Mouse (Mus musculus) bone marrow, adult 2 months (tissue): ENCODE results near the gene Cdc34. TPM values are rescaled to one million over a fixed set of nuclear protein-coding genes. Genes with fewer than 3 reads are reported as not detected.

ENCODE experiments used
- H3K27ac ChIP-seq: fragments of 200-500 bp; 2 replicates; pipeline ENCODE4 v1.5.1; 2012; ENCODE audit warnings: low read depth, mild to moderate bottlenecking, control low read depth, inconsistent platforms, low read length; ENCODE audit not compliant: control insufficient read depth, poor library complexity, insufficient read depth
- H3K4me1 ChIP-seq: fragments of 200-500 bp; 2 replicates; pipeline ENCODE4 v1.6.1; 2011; ENCODE audit warnings: low read length; ENCODE audit not compliant: control insufficient read depth, insufficient read depth
- H3K4me3 ChIP-seq: fragments of 200-500 bp; replicated peaks from 2 replicates; pipeline ENCODE3; 2011; ENCODE audit warnings: mild to moderate bottlenecking, low read depth, low read length, control low read depth; ENCODE audit not compliant: control insufficient read depth
- CTCF ChIP-seq: fragments of 200-500 bp; IDR thresholded peaks from 2 replicates; pipeline ENCODE4 v1.5.1; 2011; ENCODE audit warnings: low read length, control low read depth; ENCODE audit not compliant: control insufficient read depth, insufficient read depth
- POLR2A ChIP-seq: fragments of 200-500 bp; IDR thresholded peaks from 2 replicates; pipeline ENCODE4 v1.6.1; 2011; ENCODE audit warnings: low read depth, mild to moderate bottlenecking, control low read depth, low read length, borderline replicate concordance; ENCODE audit not compliant: control insufficient read depth
- WGBS: fragments of 180-500 bp; shearing (Covaris S2); methylation state at CpG from one replicate; pipeline ENCODE4 v1.1.7; 2018; 5-methylcytosine and 5-hydroxymethylcytosine counted together
- polyA plus RNA-seq: library from polyadenylated mRNA; stranded (reverse); fragments of >200 nt; gene quantifications from 2 replicates; pipeline ENCODE4 v1.2.4, GENCODE M21; 2011; ENCODE audit warnings: low replicate concordance; ENCODE audit not compliant: missing spikeins, insufficient read depth, insufficient read length

Cdc34 gene
- polyA plus RNA-seq, 1 experiment = 98.6 TPM

DNA sequence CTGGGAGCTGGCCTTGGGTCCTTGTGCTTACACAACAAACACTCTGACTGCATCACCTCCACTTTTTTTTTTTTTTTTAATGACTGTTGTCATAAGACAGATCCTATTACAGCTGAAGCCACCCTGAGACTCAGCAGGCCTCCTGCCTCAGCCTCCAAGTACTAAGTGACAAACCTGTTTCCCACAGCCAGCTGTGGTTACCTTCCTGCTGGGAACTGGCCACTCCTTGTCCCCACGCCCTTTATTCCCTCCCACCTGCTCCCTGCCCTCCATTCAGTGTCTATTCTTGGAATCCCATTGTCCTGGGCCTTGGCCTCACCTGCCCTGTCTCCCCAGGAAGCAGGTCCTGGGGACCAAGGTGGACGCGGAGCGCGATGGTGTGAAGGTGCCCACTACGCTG is 5.5 kb downstream of the Cdc34 start:
- H3K4me1 ChIP-seq = peaks cover 6% of the 10 kb centered on the region
- WGBS = 98% methylated on average over 6 of the region's 6 CpGs
- H3K4me3 ChIP-seq = no peak overlapping the region
- H3K27ac ChIP-seq = no peak overlapping the region
- TF ChIP-seq CTCF = no peak

DNA sequence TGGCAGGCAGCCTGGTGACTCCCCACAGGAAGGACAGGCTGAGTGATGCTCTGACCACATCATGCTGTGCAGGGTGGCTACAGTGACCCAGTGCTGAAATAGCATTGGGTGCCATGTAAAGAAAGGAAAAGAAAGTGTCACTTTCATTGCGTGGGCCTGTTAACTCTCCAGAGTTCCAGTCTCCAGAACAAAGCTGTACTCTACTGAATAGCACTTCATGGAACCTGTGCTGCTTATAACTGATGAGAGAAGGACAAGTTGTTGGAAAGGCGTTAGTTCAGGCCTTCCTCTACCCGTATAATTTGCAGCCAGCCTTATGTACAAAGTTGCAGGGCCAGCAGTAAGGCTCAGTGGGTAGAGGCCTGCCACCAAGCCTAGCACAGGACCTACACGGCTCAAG is 6.7 kb downstream of the Cdc34 start, which contains the start of gene Gzmm:
Gene Gzmm (plus strand): TSS at position 301 of the 400 bp plus-strand sequence.
- Histone ChIP-seq H3K4me1 (peaks cover 5% of the 10 kb centered on the region), H3K4me3 (no peak within 1 kb of the TSS), H3K27ac (no peak within 1 kb of the TSS)
- WGBS = 88% methylated on average over 4 of the region's 4 CpGs
- TF ChIP-seq POLR2A (no peak), CTCF (no peak)

DNA sequence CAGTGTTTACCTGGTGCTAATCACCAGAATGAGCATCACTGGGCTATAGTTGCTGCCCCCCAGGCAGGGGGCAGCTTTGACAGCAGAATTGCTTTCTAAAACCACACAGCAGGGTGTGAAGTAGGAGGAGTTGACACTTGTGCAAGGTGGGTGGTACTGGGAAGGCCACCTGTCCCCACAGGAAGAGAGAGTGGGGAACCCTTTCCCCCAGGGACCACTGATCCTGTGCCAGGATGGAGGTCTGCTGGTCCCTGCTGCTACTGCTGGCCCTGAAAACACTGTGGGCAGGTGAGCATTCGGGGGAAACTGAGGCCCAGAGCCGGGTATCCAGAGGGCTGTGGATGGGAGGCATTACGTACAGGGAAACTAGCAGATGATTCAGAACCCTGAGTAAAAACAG is 7.2 kb downstream of the Cdc34 start:
- Histone ChIP-seq H3K4me3 (no peak overlapping the region), H3K4me1 (peaks cover 2% of the 10 kb centered on the region; the same call in 1 of the 2 replicates), H3K27ac (no peak overlapping the region)
- WGBS = 91% methylated on average over 3 of the region's 3 CpGs
- no peak for TF ChIP-seq CTCF
- no peak for TF ChIP-seq POLR2A

DNA sequence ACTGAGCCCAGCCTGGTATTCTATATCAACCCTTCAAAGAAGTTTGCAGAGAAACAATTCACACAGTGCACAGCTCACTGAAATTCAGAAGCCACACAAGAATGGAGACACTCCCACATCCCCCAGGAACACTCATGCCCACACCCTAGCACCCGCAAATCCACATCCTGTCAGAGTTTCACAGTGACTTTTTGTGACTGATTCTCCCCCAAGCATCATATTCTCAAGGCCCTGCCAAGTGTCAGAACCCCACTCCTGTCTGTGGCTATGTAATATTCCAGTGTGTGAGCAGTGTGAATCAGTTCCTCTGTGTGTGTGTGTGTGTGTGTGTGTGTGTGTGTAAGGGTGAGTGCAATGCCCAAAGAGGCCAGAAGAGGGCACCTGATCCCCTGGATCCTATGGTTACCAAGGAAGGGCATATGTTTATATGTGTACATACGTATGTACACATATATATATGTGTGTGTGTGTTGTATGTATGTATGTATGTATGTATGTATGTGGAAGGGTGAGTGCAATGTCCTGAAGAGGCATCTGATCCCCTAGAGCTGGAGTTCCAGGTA is 10.1 kb downstream of the Cdc34 start:
- 95% methylated on average over 2 of the region's 2 CpGs for WGBS
- TF ChIP-seq CTCF = no peak
- no peak for TF ChIP-seq POLR2A

DNA sequence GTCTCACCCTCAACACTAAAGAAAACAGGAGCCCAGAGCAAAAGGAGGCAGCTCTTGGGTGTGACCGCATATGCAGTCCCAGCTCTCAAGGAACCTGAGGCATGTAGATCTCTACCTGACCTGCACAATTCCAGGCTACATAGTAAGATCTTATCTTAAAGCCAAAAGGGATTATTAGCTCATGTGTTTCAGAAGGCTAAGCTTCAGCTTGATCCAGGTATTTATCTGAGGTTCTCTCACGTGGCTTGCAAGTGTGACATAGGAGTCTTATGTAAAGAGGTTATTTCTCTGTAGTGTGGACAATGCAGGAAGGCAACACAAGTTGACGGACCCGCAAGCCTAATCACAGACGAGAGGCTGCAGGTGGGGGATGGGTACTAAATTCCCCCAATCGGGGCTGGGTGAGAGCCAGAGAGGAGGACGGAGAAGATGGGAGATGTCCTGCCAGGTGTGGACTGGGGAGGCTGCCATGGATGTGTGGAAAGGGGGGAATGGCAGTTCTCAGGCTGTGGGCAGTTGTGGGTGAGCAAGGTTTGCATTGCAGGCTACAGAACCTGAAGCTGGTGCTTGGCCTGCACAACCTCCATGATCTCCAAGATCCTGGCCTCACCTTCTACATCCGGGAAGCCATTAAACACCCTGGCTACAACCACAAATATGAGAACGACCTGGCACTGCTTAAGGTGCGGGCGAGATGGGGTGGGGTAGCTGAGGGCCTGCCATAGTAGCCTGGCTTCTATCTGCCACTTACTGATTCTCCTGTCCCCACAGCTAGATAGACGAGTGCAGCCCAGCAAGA is 11.8 kb downstream of the Cdc34 start:
- 78% methylated on average over 12 of the region's 12 CpGs for WGBS
- TF ChIP-seq POLR2A (no peak), CTCF (no peak)
- H3K27ac ChIP-seq = no peak overlapping the region

More for the DNA sequence above, 10.1 kb downstream of the Cdc34 start:
- Histone ChIP-seq H3K4me3 (no peak overlapping the region), H3K27ac (no peak overlapping the region), H3K4me1 (peaks cover 3% of the 10 kb centered on the region)

DNA sequence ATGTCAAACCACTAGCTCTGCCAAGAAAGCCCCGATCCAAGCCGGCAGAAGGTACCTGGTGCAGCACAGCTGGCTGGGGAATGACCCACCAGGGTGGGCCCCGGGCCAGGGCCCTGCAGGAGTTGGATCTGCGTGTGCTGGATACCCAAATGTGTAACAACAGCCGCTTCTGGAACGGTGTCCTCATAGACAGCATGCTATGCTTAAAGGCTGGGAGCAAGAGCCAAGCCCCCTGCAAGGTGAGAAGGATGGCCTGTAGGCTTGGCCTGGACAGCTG is 12.3 kb downstream of the Cdc34 start:
- Histone ChIP-seq H3K27ac (no peak overlapping the region), H3K4me3 (no peak overlapping the region), H3K4me1 (peaks cover 3% of the 10 kb centered on the region)
- 80% methylated on average over 6 of the region's 6 CpGs for WGBS
- TF ChIP-seq CTCF = no peak
- TF ChIP-seq POLR2A = no peak

More for the DNA sequence above, 11.8 kb downstream of the Cdc34 start:
- no peak overlapping the region for H3K4me3 ChIP-seq
- H3K4me1 ChIP-seq = peaks cover 3% of the 10 kb centered on the region

DNA sequence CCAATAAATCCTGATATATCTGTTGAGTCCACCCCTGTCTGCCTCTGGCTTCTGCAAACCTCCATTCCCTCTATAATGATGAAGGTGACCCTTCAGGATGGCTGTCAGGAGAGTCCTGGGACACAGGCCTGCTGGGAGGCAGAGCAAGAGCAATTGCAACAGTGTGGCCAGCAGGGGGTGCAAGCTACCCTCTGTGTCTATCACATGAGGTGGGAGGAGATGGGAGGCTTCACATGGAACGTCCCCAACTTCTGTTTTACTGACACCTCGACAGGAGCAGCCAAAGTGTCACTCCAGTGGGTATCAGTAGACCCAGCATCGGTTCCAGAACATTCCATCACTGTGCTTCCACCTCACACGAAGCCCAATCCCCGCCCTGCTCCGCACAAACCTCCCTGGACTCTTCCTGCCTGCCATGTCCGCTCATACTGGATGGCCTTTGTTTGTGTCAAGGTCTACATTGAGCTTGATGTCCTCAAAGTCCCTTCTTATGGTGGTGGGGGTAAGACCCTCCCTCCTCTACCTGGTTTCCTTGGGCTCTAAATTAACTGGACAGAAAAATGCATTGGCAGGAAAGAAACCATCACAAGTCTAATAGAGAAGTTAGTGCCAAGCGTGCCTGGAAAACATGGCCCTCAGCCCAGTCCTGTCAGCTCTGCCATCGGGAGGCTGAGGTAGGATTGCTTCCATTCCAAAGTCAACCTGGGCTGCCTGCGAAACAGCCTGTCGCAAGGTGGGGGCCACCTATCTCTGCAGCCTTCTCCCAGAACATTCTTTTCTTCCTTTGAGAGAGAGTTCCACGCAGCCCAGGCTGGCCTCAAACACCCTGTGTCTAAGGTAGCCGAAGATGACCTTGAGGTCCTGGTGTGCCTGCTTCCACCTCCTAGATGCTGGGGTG is 13.5 kb downstream of the Cdc34 start:
- TF ChIP-seq CTCF (peak; percentile 96), POLR2A (no peak)
- peak overlapping the region; percentile 22 for H3K4me3 ChIP-seq
- peak overlapping the region; percentile 31; the same call in 1 of the 2 replicates for H3K27ac ChIP-seq
- 52% methylated on average over 13 of the region's 13 CpGs for WGBS
- peaks cover 3% of the 10 kb centered on the region for H3K4me1 ChIP-seq

DNA sequence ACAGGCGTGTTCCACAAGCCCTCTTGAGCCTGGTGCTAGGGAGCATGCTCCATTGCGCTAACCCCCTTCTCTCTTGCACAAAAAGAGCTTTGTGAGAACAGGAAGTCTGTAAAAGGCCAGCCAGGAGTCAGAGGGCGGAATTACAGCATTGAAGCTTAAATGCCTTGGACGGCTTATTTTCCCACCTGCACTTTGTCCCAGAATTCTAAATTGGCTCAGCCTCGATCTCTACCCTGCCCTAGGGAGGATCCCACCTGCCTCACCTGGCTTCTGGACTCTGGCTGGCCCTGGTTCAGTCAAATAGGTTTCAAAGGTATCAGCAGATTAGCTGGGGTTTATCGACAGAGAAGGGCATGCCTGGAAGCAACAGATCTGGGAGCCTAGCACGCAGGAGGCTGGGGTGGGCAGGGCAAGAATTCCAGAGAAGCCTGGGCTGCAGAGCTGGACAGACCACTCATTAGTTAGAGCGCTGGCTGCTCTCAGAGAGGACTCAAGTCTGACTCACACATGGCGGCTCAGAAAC is 14.2 kb downstream of the Cdc34 start:
- WGBS = 51% methylated on average over 9 of the region's 9 CpGs
- peak overlapping the region; percentile 58 for H3K27ac ChIP-seq
- TF ChIP-seq POLR2A = no peak
- TF ChIP-seq CTCF = no peak

More for the DNA sequence above, 14.2 kb downstream of the Cdc34 start:
- H3K4me1 ChIP-seq = peaks cover 3% of the 10 kb centered on the region
- H3K4me3 ChIP-seq = peak overlapping the region; percentile 22
